Mouse (Mus musculus) limb, embryonic 15.5 days (tissue): ENCODE data around the gene Cfdp1. TPM values are rescaled to one million over a fixed set of nuclear protein-coding genes. Genes with fewer than 3 reads are reported as not detected.

Experiments used
- ATAC-seq: fragments of 200-750 bp; cut with Nextera tagmentation; 2 replicates; pipeline ENCODE4 v1.8.0; 2017; ENCODE audit warnings: low read depth, moderate TSS enrichment; ENCODE audit not compliant: insufficient number of reproducible peaks, low FRiP score, low TSS enrichment
- H3K27ac ChIP-seq: fragments of 300-500 bp; sonication (generic); 2 replicates; pipeline ENCODE4 v1.5.1; 2015; ENCODE audit warnings: moderate library complexity, mild to moderate bottlenecking, inconsistent platforms
- H3K27me3 ChIP-seq: fragments of 300-500 bp; sonication (generic); 2 replicates; pipeline ENCODE4 v1.6.1; 2015; ENCODE audit warnings: inconsistent platforms
- H3K36me3 ChIP-seq: fragments of 300-500 bp; sonication (generic); 2 replicates; pipeline ENCODE4 v1.6.1; 2015; ENCODE audit warnings: inconsistent platforms
- H3K4me1 ChIP-seq: fragments of 300-500 bp; sonication (generic); 2 replicates; pipeline ENCODE4 v1.6.1; 2015; ENCODE audit warnings: inconsistent platforms
- H3K4me2 ChIP-seq: fragments of 300-500 bp; sonication (generic); 2 replicates; pipeline ENCODE4 v1.6.1; 2015; ENCODE audit warnings: mild to moderate bottlenecking, inconsistent platforms
- H3K4me3 ChIP-seq: fragments of 300-500 bp; sonication (generic); 2 replicates; pipeline ENCODE4 v1.5.1; 2015; ENCODE audit warnings: mild to moderate bottlenecking, inconsistent platforms
- H3K9ac ChIP-seq: fragments of 300-500 bp; sonication (generic); 2 replicates; pipeline ENCODE4 v1.6.1; 2015; ENCODE audit warnings: inconsistent platforms
- H3K9me3 ChIP-seq: fragments of 300-500 bp; sonication (generic); 2 replicates; pipeline ENCODE4 v1.6.1; 2016; ENCODE audit warnings: inconsistent platforms
- WGBS: fragments of 180-500 bp; shearing (Covaris S2); methylation state at CpG from one replicate; pipeline ENCODE4 v1.1.7; 2015; 5-methylcytosine and 5-hydroxymethylcytosine counted together
- polyA plus RNA-seq: library from polyadenylated mRNA; unstranded; fragments of >200 nt; fragmentation: Nextera tagmentation; extraction: Ambion mirVana; gene quantifications from 2 replicates; pipeline ENCODE4 v1.2.1, GENCODE M21; 2015

The Cfdp1 gene
- polyA plus RNA-seq, 1 experiment from 2014 or later, result 232 TPM

DNA sequence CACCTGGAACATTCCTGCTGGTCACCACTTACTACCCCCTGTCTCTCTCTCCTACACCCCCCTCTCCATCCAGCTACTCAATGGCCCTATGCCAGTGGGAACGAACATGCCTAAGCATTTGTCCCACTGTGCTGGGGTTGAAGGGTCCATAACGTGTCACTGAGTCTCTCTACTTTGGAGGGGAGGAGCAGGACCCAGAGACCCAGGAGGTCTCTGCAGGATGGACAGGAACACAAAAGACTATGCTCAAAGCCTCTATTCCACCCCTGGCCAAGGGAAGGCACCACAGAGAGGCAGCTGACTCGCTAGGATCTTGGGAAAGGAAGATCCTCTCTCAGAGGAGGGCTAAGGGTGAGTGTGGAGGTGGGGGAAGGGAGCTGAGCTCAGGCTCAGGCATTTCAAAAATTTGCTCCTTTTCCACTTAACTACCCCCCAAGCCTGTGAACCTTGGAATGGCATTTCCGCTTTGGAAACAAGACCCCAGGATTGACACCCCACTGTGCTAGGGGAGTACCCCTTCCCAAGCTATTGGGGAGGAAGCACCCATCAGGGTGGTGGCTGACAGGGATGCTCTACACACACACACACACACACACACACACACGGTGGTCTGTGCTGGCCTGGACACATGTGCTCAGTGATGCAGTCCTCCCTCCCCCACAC lies 120.4 kb downstream of the Cfdp1 start:
- no peaks in the 10 kb centered on the region for H3K9me3 ChIP-seq
- no peak overlapping the region for H3K9ac ChIP-seq
- ATAC-seq, result no peak
- no peak overlapping the region for H3K4me2 ChIP-seq
- H3K4me1 ChIP-seq, result peaks cover 77% of the 10 kb centered on the region
- no peaks in the 10 kb centered on the region; the same call in 1 of the 2 replicates for H3K36me3 ChIP-seq
- H3K4me3 ChIP-seq, result no peak overlapping the region
- 9% methylated on average over 5 of the region's 5 CpGs for WGBS
- no peaks in the 10 kb centered on the region for H3K27me3 ChIP-seq
- peak overlapping the region; percentile 87 for H3K27ac ChIP-seq

DNA sequence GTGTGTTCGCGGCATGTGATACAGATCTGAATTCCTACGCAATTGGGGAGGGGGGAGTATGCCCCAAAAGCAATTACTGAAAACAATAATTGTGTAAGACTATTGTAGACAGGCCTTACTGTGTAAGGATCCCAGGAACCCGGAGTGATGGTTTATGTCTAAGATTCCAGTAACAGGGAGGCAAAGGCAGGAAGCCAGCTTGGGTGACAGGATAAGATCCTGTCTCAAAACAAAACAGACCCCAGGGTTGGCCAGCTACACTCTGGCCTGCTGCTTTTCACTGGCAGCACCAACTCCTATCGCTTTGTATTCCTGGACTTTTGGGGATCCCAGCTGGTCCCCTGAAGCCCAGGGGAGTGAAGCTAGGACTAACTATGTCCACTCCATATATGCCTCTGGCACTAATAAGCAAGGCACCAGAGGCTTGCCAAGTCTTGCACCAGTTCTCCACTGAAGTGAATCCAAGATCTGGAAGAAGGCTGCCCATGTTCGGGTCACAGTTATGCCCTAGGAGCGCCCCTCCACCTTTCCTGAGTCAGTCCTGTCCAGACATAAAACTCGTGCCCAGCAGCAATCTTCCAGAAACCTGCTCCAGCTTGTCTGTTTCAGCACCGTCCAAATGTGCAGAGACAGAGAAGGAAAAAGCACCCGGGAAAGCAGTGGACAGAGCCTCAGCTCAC lies 121.5 kb downstream of the Cfdp1 start:
- Histone ChIP-seq H3K9ac (no peak overlapping the region), H3K36me3 (no peaks in the 10 kb centered on the region; the same call in 1 of the 2 replicates), H3K4me3 (peak overlapping the region; percentile 77), H3K4me1 (peaks cover 86% of the 10 kb centered on the region), H3K4me2 (peak overlapping the region; percentile 75), H3K9me3 (no peaks in the 10 kb centered on the region), H3K27ac (peak overlapping the region; percentile 87), H3K27me3 (no peaks in the 10 kb centered on the region)
- no peak for ATAC-seq
- 17% methylated on average over 10 of the region's 10 CpGs for WGBS

DNA sequence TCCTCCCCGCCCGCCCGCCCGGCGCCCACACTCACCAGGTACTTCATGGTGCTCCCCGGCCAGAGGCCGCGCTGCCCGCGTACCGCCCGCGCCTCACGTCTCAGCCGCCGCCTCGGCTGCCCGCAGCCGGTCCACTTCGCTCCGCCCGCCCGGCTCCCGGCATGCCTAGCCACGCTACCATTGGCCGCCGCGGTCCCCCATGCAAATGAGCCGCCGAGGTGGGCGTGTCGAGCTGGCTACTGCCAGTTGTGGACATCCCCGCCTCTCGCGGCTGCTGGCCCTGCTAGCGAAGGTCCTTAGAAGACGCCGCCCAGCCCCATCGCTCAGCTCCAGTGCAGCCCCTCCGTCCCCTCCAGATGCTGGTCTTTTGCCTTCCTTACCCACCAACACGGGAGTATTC lies 122.1 kb downstream of the Cfdp1 start:
- peak overlapping the region; percentile 75 for H3K4me2 ChIP-seq
- peak overlapping the region; percentile 77 for H3K4me3 ChIP-seq
- H3K27me3 ChIP-seq, result no peaks in the 10 kb centered on the region
- H3K9ac ChIP-seq, result peak overlapping the region; percentile 76
- WGBS, result under 1% methylated on average over 28 of the region's 41 CpGs
- H3K27ac ChIP-seq, result peak overlapping the region; percentile 87
- peak; percentile 85 for ATAC-seq
- no peaks in the 10 kb centered on the region for H3K9me3 ChIP-seq
- peaks cover 88% of the 10 kb centered on the region for H3K4me1 ChIP-seq
- H3K36me3 ChIP-seq, result no peaks in the 10 kb centered on the region

DNA sequence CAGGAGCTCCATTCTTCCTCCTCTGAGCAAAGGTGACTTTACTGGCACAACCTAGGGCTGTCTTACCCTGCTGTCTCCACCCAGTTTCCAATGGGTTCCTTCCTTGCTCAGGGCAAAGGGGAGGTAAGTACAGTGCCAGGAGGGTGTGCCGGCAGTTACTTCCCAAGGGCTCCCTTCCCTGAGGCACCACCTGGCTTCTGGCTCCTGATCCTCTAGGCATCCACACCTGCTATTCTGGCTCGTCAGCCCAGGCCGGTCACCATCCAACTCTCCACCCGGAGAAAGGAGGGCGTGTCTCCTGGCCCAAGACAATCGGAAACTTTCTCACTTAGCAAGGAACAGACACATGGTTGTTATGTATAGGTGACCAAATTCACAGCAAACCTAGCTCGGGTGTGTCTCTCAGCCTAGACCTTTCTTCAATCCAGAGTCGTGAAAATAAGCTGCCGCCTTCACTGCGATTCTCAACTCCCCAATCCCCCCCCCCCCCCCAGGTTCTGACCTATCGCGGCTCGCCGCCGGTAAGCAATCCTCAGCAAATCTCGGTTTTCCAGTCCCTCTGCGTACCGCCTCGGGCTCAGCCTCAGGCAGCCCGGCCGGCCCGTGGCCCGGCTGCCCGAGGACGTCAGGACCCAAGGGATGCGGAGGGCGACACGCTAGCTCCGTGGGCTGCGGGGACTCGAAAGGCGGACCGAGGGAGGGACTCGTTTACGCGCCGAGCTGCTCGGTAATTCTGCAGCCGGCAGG lies 122.7 kb downstream of the Cfdp1 start:
- ATAC-seq, result peak; percentile 9; the same call in 1 of the 2 replicates
- Histone ChIP-seq H3K9ac (peak overlapping the region; percentile 76), H3K4me3 (peak overlapping the region; percentile 77), H3K27me3 (no peaks in the 10 kb centered on the region), H3K36me3 (no peaks in the 10 kb centered on the region), H3K4me2 (peak overlapping the region; percentile 75), H3K27ac (peak overlapping the region; percentile 87), H3K9me3 (no peaks in the 10 kb centered on the region), H3K4me1 (peaks cover 88% of the 10 kb centered on the region)
- under 1% methylated on average over 39 of the region's 39 CpGs for WGBS

DNA sequence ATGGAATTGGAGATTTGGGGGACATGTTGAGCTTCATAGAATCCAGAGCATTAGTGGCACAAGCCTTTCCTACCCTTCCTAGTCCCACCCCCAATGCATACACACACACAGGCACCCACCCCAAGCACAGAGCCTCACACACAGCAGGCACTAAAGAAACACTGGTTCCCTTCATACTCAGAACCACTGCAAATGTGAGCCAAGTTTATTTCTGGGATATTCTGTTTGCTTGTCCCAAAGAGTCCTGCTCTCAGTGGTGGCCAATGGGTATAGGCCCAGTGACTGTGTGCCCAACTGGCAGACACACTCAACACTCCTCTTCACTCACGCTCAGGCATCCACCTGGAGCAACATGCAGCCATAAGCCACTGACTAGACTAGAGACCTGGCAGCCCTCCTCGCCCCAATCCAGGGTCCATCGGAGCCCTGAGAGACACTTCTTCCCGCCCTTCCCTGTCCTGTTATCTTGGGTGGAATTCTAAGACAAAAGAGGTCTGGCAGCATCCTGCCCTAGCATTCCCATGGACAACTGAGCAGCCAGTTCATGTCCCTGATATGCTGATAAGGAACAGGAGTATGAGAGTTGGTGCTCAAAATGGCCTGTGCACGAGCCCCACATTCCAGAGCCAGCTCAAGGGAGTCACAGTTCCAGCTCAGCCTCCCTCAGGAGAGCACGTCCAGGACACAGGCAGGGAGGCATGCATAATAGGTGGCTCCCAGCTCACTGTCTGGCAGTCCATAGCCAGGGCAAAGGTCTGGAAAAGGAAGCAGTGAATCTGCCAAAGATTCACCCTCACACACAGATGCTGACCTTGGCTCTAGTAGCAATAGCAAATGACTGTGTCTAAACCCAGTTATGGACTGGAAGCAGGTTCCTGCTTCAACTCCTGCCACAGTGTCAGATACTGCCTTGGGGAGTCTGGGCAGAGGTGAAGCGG lies 124.6 kb downstream of the Cfdp1 start:
- H3K4me2 ChIP-seq, result no peak overlapping the region
- WGBS, result 71% methylated on average over 7 of the region's 7 CpGs
- H3K27ac ChIP-seq, result peak overlapping the region; percentile 43
- H3K9me3 ChIP-seq, result no peaks in the 10 kb centered on the region
- H3K36me3 ChIP-seq, result no peaks in the 10 kb centered on the region
- H3K4me3 ChIP-seq, result no peak overlapping the region
- H3K4me1 ChIP-seq, result peaks cover 75% of the 10 kb centered on the region
- no peak for ATAC-seq
- H3K27me3 ChIP-seq, result no peaks in the 10 kb centered on the region
- H3K9ac ChIP-seq, result no peak overlapping the region

DNA sequence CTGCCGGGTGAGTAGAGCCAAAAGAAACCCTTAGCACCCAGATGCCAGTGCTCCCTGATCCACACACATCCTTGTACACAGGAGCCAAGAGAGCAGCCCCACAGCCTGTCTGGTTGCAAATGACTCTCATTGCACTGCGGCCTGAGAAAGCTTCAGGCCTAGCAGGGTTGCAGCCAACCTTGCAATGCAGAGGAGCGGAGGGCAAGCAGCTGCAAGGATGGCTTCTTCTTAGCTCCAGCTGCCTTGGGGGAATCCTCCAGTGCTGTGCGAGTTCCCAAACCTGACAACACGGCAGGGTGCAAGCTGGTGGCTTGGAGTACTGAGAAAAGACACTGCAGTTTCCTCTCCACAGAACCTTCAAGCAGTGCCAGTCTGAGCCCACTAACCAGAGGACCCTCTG lies 125.6 kb downstream of the Cfdp1 start:
- Histone ChIP-seq H3K27me3 (no peaks in the 10 kb centered on the region), H3K27ac (peak overlapping the region; percentile 43; the same call in 1 of the 2 replicates), H3K36me3 (no peaks in the 10 kb centered on the region), H3K4me1 (peaks cover 68% of the 10 kb centered on the region), H3K4me2 (no peak overlapping the region), H3K9me3 (no peaks in the 10 kb centered on the region), H3K4me3 (no peak overlapping the region), H3K9ac (no peak overlapping the region)
- 65% methylated on average over 5 of the region's 5 CpGs for WGBS
- no peak for ATAC-seq

DNA sequence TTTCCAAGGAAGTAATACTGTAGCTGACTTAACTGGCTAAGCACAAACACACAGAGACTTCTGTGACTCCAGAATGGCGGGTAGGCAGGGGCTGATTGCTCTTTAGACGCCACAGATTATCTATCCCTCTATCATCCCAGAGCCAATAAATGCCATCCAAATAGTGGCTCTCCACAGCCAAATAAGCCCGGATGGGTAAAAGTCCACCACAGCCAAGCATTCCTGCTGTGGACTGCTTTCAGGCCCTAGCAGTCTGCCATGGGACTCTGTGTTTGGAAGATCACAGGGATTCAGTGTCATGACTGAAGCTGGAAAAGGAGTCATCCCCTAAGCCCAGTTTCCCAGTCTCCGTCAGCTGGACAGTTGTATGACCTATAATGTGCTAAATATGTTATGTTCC lies 126.5 kb downstream of the Cfdp1 start:
- Histone ChIP-seq H3K4me2 (no peak overlapping the region), H3K27me3 (no peaks in the 10 kb centered on the region), H3K27ac (no peak overlapping the region), H3K9ac (no peak overlapping the region), H3K4me3 (no peak overlapping the region), H3K4me1 (peaks cover 59% of the 10 kb centered on the region), H3K9me3 (no peaks in the 10 kb centered on the region), H3K36me3 (no peaks in the 10 kb centered on the region)
- WGBS, result 65% methylated on average over 4 of the region's 4 CpGs
- no peak for ATAC-seq

DNA sequence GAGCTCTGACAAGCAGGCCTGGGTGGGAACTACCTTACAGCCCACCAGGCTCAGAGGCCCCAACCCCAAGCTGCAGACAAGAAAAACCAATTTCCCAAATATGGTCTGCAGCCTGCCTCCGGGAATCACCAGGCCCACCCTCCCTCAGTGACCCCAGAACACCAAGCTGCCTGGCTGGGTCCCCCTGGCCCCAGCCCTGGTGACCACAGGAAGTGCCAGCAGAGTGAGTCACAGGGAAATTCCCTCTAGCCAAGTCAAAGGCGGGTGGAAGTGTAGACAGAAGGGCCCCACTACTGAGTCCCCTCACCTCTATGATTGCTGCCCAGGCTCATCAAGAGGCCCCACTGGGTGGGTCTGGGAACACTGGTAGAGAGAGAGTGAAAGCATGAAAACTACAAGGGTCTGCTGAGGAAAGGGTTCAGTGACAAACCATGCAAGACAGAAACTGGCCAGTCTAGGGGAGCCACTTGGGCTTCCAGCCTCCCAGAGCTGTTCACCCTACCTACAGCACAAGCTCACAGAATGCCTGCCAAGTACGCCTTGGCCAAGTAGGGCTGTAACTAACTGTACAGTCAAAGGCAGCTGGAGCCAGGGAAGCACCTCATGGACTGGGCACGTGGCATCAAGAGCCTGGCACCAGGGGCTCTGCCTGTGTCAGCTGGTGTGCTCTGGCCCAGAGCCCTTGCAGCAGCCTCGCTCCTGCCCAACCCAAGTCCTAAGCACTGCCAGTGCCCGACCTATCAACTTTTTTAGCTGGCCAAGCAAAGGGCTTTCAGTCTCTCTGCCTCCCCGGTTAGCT lies 127.8 kb downstream of the Cfdp1 start:
- 55% methylated on average over 7 of the region's 7 CpGs for WGBS
- peaks cover 53% of the 10 kb centered on the region for H3K4me1 ChIP-seq

DNA sequence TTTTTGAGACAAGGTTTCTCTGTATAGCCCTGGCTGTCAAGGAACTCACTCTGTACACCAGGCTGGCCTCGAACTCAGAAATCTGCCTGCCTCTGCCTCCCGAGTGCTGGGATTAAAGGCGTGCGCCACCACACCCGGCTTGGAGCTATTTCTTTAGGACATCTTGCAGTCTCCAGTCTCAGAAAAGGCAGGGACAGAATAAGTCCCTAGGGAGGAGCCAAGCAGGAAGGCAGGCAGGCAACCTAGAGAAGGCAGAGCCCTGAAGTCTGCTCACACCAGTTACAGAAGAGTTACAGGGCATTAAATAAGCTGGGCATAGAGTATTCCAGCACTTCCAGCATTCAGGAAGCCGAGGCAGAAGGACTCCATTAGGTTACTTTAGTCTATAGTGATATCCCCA lies 128.8 kb downstream of the Cfdp1 start:
- Histone ChIP-seq H3K27ac (no peak overlapping the region), H3K9me3 (no peaks in the 10 kb centered on the region), H3K27me3 (no peaks in the 10 kb centered on the region), H3K36me3 (peaks cover 9% of the 10 kb centered on the region), H3K4me3 (no peak overlapping the region), H3K4me1 (peaks cover 48% of the 10 kb centered on the region), H3K9ac (no peak overlapping the region), H3K4me2 (no peak overlapping the region)
- ATAC-seq, result no peak
- 87% methylated on average over 6 of the region's 6 CpGs for WGBS

More for the DNA sequence above, 127.8 kb downstream of the Cfdp1 start:
- Histone ChIP-seq H3K27ac (peak overlapping the region; percentile 77), H3K4me3 (no peak overlapping the region), H3K9me3 (no peaks in the 10 kb centered on the region), H3K4me2 (no peak overlapping the region), H3K36me3 (no peaks in the 10 kb centered on the region), H3K27me3 (no peaks in the 10 kb centered on the region), H3K9ac (no peak overlapping the region)
- ATAC-seq, result peak; percentile 74

DNA sequence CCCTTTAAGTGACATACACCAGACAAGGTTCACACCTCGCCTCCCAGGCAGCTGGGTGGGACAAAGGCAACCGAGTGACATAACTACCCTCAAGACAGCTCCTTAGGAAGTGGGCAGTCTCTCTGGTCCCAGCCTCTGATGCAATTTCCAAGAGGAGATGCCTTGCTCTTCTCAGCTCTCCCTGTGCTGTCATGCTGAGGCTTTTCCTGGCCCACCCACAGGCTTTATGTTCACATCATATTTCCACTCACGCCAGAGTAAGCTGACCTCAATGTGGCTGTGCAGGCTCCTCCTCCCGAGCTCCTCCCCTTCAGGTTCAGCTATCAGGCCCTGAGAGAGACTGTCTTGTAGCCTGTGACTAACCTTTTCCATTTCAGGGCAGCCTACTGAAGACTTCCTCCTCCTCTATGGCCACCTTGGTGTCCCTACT lies 134.0 kb downstream of the Cfdp1 start:
- H3K27me3 ChIP-seq, result no peaks in the 10 kb centered on the region
- H3K9ac ChIP-seq, result no peak overlapping the region
- H3K36me3 ChIP-seq, result peaks cover 33% of the 10 kb centered on the region
- peaks cover 38% of the 10 kb centered on the region for H3K4me1 ChIP-seq
- H3K27ac ChIP-seq, result no peak overlapping the region
- H3K9me3 ChIP-seq, result no peaks in the 10 kb centered on the region
- 46% methylated on average over 4 of the region's 4 CpGs for WGBS
- no peak overlapping the region for H3K4me2 ChIP-seq
- H3K4me3 ChIP-seq, result no peak overlapping the region
- ATAC-seq, result no peak

DNA sequence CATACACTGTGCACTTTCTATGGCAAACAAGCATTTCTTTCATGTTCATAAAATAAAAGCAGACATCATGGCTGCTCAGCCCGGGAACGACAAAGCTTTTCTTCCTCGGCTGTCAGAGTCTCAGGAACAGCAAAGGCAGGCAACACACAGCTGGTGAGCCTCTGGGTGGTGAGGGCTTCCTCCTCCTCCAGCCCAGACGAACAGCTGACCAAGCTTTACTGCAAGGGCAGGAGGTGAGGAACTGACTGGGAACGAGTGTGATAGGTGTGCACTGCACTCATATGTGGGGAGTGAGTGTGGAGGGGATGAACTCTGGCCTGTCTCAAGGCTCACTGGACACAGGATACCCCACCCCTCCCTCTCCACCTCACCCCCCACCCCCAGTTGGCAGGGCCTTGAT lies 135.2 kb downstream of the Cfdp1 start:
- no peak for ATAC-seq
- Histone ChIP-seq H3K27ac (no peak overlapping the region), H3K9me3 (no peaks in the 10 kb centered on the region)

More for the DNA sequence above, 135.2 kb downstream of the Cfdp1 start:
- no peak overlapping the region for H3K9ac ChIP-seq
- H3K27me3 ChIP-seq, result no peaks in the 10 kb centered on the region
- H3K4me3 ChIP-seq, result no peak overlapping the region
- H3K4me1 ChIP-seq, result peaks cover 34% of the 10 kb centered on the region
- no peak overlapping the region for H3K4me2 ChIP-seq
- peaks cover 45% of the 10 kb centered on the region for H3K36me3 ChIP-seq
- 60% methylated on average over 5 of the region's 5 CpGs for WGBS
